Mouse (Mus musculus) liver, postnatal 0 days (tissue): ENCODE data around the gene Gcnt1. TPM values are rescaled to one million over a fixed set of nuclear protein-coding genes. Genes with fewer than 3 reads are reported as not detected.
A peak's percentile ranks its signal among the peaks of the same experiment; 100 is the strongest.

Source experiments
- ATAC-seq: fragments of 200-750 bp; cut with Nextera tagmentation; 2 replicates; pipeline ENCODE4 v1.8.0; 2017; ENCODE audit warnings: mild to moderate bottlenecking, moderate library complexity
- DNase-seq: peaks from one replicate; pipeline ENCODE4 v3.0.0-alpha.2; 2016
- H3K27ac ChIP-seq: fragments of 300-500 bp; sonication (generic); 2 replicates; pipeline ENCODE4 v1.5.1; 2014; ENCODE audit warnings: antibody characterized with exemption, moderate library complexity, mild to moderate bottlenecking, low read depth
- H3K27me3 ChIP-seq: fragments of 300-500 bp; sonication (generic); 2 replicates; pipeline ENCODE4 v1.6.1; 2014; ENCODE audit warnings: low read length, control low read depth, mixed read lengths; ENCODE audit not compliant: insufficient read depth
- H3K36me3 ChIP-seq: fragments of 300-500 bp; sonication (generic); replicated peaks from 2 replicates; pipeline ENCODE4 v1.6.1; 2014; ENCODE audit warnings: mild to moderate bottlenecking, control low read depth, low read length, moderate library complexity, mixed read lengths; ENCODE audit not compliant: insufficient read depth
- H3K4me1 ChIP-seq: fragments of 300-500 bp; sonication (generic); 2 replicates; pipeline ENCODE4 v1.6.1; 2014; ENCODE audit warnings: antibody characterized with exemption, mild to moderate bottlenecking, control low read depth; ENCODE audit not compliant: insufficient read depth
- H3K4me2 ChIP-seq: fragments of 300-500 bp; sonication (generic); 2 replicates; pipeline ENCODE4 v1.6.1; 2014; ENCODE audit warnings: low read depth, mild to moderate bottlenecking, low read length, moderate library complexity, mixed read lengths
- H3K4me3 ChIP-seq: fragments of 300-500 bp; sonication (generic); 2 replicates; pipeline ENCODE4 v1.5.1; 2014; ENCODE audit warnings: low read depth, low read length
- H3K9ac ChIP-seq: fragments of 300-500 bp; sonication (generic); replicated peaks from 2 replicates; pipeline ENCODE4 v1.6.1; 2014; ENCODE audit warnings: mild to moderate bottlenecking, moderate library complexity
- H3K9me3 ChIP-seq: fragments of 300-500 bp; sonication (generic); 2 replicates; pipeline ENCODE4 v1.6.1; 2016; ENCODE audit warnings: mild to moderate bottlenecking, control low read depth, low read length, mixed read lengths
- CTCF ChIP-seq: sonication (generic); IDR thresholded peaks from 2 replicates; pipeline ENCODE4 v1.5.1; 2016; ENCODE audit warnings: antibody characterized with exemption, low read depth
- EP300 ChIP-seq: IDR thresholded peaks from 2 replicates; pipeline ENCODE4 v1.6.1; 2016; ENCODE audit warnings: antibody characterized with exemption, low read depth, mild to moderate bottlenecking
- WGBS: fragments of 180-500 bp; shearing (Covaris S2); extraction: QIAGEN DNeasy Blood & Tissue Kit; methylation state at CpG from one replicate; pipeline ENCODE4 v1.1.7; 2014; ENCODE audit not compliant: insufficient replicate concordance; 5-methylcytosine and 5-hydroxymethylcytosine counted together
- polyA plus RNA-seq: library from polyadenylated mRNA; unstranded; fragments of >200 nt; fragmentation: Nextera tagmentation; extraction: Ambion mirVana; gene quantifications from 2 replicates; pipeline ENCODE4 v1.2.1, GENCODE M21; 2015

Gene Gcnt1
- polyA plus RNA-seq, 1 experiment from 2014 or later, result 7.1 TPM

- Histone ChIP-seq H3K9me3 (no peaks in the 10 kb centered on the region), H3K4me1 (peaks cover 18% of the 10 kb centered on the region), H3K36me3 (no peaks in the 10 kb centered on the region), H3K4me3 (no peak overlapping the region), H3K27me3 (no peaks in the 10 kb centered on the region), H3K4me2 (no peak overlapping the region), H3K9ac (no peak overlapping the region), H3K27ac (peak overlapping the region; percentile 3; the same call in 1 of the 2 replicates)
- no peak for DNase-seq
- TF ChIP-seq CTCF, result no peak
- TF ChIP-seq EP300, result peak; percentile 62
- 39% methylated on average over 2 of the region's 2 CpGs for WGBS
- no peak for ATAC-seq
These were observed 11.5 kb downstream of the Gcnt1 start for GRCm38 (mm10) chr19:17361181-17361580.

GRCm38 (mm10) chr19:17359315-17359890 lies 13.2 kb downstream of the Gcnt1 start:
- ATAC-seq, result 0 out of 2 replicates have a peak, but pooled peaks have one; percentile 10
- H3K9ac ChIP-seq, result no peak overlapping the region
- peak overlapping the region; percentile 39; the same call in 1 of the 2 replicates for H3K27ac ChIP-seq

GRCm38 (mm10) chr19:17357391-17357790 lies 15.3 kb downstream of the Gcnt1 start:
- Histone ChIP-seq H3K36me3 (peaks cover 7% of the 10 kb centered on the region; the same call in 1 of the 2 replicates), H3K4me3 (no peak overlapping the region), H3K9me3 (no peaks in the 10 kb centered on the region), H3K27me3 (no peaks in the 10 kb centered on the region), H3K4me1 (peaks cover 23% of the 10 kb centered on the region), H3K27ac (no peak overlapping the region), H3K9ac (no peak overlapping the region), H3K4me2 (no peak overlapping the region)
- TF ChIP-seq CTCF (no peak), EP300 (no peak)
- 72% methylated on average over 3 of the region's 3 CpGs for WGBS
- DNase-seq, result no peak
- ATAC-seq, result no peak

More at GRCm38 (mm10) chr19:17359315-17359890, 13.2 kb downstream of the Gcnt1 start:
- Histone ChIP-seq H3K36me3 (no peaks in the 10 kb centered on the region), H3K4me3 (no peak overlapping the region), H3K27me3 (no peaks in the 10 kb centered on the region), H3K9me3 (no peaks in the 10 kb centered on the region), H3K4me1 (peaks cover 18% of the 10 kb centered on the region), H3K4me2 (peak overlapping the region; percentile 34)
- 36% methylated on average over 14 of the region's 14 CpGs for WGBS
- peak; percentile 26 for DNase-seq
- TF ChIP-seq CTCF (no peak), EP300 (no peak)

- 50% methylated on average over 6 of the region's 6 CpGs for WGBS
- Histone ChIP-seq H3K4me2 (peak overlapping the region; percentile 67), H3K27me3 (no peaks in the 10 kb centered on the region), H3K9me3 (no peaks in the 10 kb centered on the region), H3K27ac (no peak overlapping the region), H3K4me1 (peaks cover 23% of the 10 kb centered on the region), H3K4me3 (peak overlapping the region; percentile 61), H3K9ac (peak overlapping the region; percentile 76; the same call in 1 of the 2 replicates), H3K36me3 (peaks cover 7% of the 10 kb centered on the region; the same call in 1 of the 2 replicates)
- DNase-seq (no peak), ATAC-seq (no peak)
- no peak for TF ChIP-seq EP300
- TF ChIP-seq CTCF, result no peak
These were observed 15.7 kb downstream of the Gcnt1 start for GRCm38 (mm10) chr19:17356932-17357331.

GRCm38 (mm10) chr19:17355950-17356867 lies 16.4 kb downstream of the Gcnt1 start:
- Histone ChIP-seq H3K36me3 (peaks cover 7% of the 10 kb centered on the region; the same call in 1 of the 2 replicates), H3K27me3 (no peaks in the 10 kb centered on the region), H3K4me2 (peak overlapping the region; percentile 67), H3K9me3 (no peaks in the 10 kb centered on the region), H3K4me3 (peak overlapping the region; percentile 61), H3K9ac (peak overlapping the region; percentile 76), H3K27ac (peak overlapping the region; percentile 67), H3K4me1 (peaks cover 23% of the 10 kb centered on the region)
- TF ChIP-seq CTCF (peak; percentile 75), EP300 (no peak; the same call in 1 of the 2 replicates)
- peak; percentile 85 for ATAC-seq
- WGBS, result under 1% methylated on average over 49 of the region's 50 CpGs
- peak; percentile 89 for DNase-seq

GRCm38 (mm10) chr19:17355361-17355760 lies 17.3 kb downstream of the Gcnt1 start:
- WGBS, result 16% methylated on average over 4 of the region's 4 CpGs
- H3K36me3 ChIP-seq, result peaks cover 11% of the 10 kb centered on the region
- no peaks in the 10 kb centered on the region for H3K9me3 ChIP-seq
- DNase-seq, result peak; percentile 25
- TF ChIP-seq EP300 (no peak), CTCF (no peak)
- peak overlapping the region; percentile 61 for H3K4me3 ChIP-seq
- no peaks in the 10 kb centered on the region for H3K27me3 ChIP-seq
- peak overlapping the region; percentile 76 for H3K9ac ChIP-seq
- peaks cover 26% of the 10 kb centered on the region for H3K4me1 ChIP-seq
- ATAC-seq, result no peak
- H3K27ac ChIP-seq, result peak overlapping the region; percentile 67
- H3K4me2 ChIP-seq, result peak overlapping the region; percentile 67
